Mouse (Mus musculus) erythroblast, embryonic 14.5 days (primary cell): ENCODE measurements around the gene Crebrf. TPM values are rescaled to one million over a fixed set of nuclear protein-coding genes. Genes with fewer than 3 reads are reported as not detected.

Source experiments
- H3K27me3 ChIP-seq: 2 replicates; pipeline ENCODE4 v1.6.1; 2012; ENCODE audit warnings: inconsistent platforms; ENCODE audit not compliant: control insufficient read depth
- H3K36me3 ChIP-seq: 2 replicates; pipeline ENCODE4 v1.6.1; 2012; ENCODE audit warnings: mild to moderate bottlenecking, inconsistent platforms; ENCODE audit not compliant: control insufficient read depth
- H3K4me1 ChIP-seq: 2 replicates; pipeline ENCODE4 v1.6.1; 2012; ENCODE audit warnings: inconsistent platforms; ENCODE audit not compliant: control insufficient read depth
- H3K4me3 ChIP-seq: replicated peaks from 2 replicates; pipeline ENCODE3; 2012; ENCODE audit warnings: moderate library complexity, mild to moderate bottlenecking, inconsistent platforms
- H3K9me3 ChIP-seq: 2 replicates; pipeline ENCODE4 v1.6.1; 2012; ENCODE audit warnings: low read length, inconsistent platforms, mixed read lengths; ENCODE audit not compliant: control insufficient read depth
- GATA1 ChIP-seq: IDR thresholded peaks from 2 replicates; pipeline ENCODE4 v1.6.1; 2012; ENCODE audit warnings: low read length, inconsistent platforms, mixed read lengths
- TAL1 ChIP-seq: IDR thresholded peaks from 3 replicates; pipeline ENCODE4 v1.6.1; 2012; ENCODE audit warnings: low read length, inconsistent platforms, mixed read lengths
- polyA plus RNA-seq: library from polyadenylated mRNA; stranded (reverse); fragments of >175 nt; gene quantifications from 2 replicates; pipeline ENCODE4 v1.2.3, GENCODE M21; 2012

The Crebrf gene
- polyA plus RNA-seq, 1 experiment = 0.10 TPM

DNA sequence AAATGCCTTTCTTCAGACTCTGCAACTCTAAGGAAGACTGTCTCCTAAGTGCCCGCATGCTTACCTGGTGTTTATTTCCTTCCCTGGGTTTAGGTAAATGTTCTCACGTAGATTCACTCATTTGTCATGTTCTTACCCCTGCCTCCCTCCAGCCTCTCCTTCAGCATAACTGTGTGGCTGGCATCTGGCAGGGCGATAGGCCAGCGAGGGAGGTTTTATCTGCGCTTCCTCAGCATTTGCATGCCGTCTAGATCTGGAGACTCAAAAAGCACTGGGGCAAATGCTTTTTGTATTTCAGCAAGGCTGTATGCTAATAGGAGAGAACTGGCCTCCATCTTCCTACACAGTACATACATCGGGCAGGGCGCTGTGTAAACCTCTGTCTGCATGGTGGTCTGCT is 69.1 kb downstream of the Crebrf start:
- Histone ChIP-seq H3K4me3 (no peak overlapping the region), H3K9me3 (no peaks in the 10 kb centered on the region), H3K4me1 (peaks cover 62% of the 10 kb centered on the region), H3K27me3 (no peaks in the 10 kb centered on the region), H3K36me3 (peaks cover 59% of the 10 kb centered on the region)
- no peak for TF ChIP-seq GATA1
- no peak for TF ChIP-seq TAL1

DNA sequence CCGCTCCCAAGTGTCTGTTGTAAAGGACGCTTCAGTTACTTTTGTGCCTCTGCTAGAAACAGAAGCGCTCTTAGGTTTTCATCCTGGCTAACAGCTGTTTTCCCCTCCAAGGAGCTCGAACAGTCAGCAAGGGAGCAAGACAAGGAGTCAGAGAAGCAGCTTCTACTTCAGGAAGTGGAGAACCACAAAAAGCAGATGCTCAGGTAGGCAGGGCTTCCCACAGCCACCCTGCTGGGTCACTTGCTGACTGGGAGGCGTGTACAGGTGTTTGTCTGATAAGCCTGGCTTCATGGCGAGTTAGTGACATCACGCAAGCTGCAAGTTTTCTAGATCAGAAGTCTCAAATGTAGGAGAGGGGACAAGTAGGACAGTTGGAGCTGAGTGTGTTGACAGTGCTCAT is 71.1 kb downstream of the Crebrf start:
- no peaks in the 10 kb centered on the region for H3K27me3 ChIP-seq
- no peak overlapping the region for H3K4me3 ChIP-seq
- no peaks in the 10 kb centered on the region for H3K9me3 ChIP-seq
- H3K36me3 ChIP-seq = peaks cover 79% of the 10 kb centered on the region
- H3K4me1 ChIP-seq = peaks cover 42% of the 10 kb centered on the region
- TF ChIP-seq TAL1 = no peak
- TF ChIP-seq GATA1 = no peak

DNA sequence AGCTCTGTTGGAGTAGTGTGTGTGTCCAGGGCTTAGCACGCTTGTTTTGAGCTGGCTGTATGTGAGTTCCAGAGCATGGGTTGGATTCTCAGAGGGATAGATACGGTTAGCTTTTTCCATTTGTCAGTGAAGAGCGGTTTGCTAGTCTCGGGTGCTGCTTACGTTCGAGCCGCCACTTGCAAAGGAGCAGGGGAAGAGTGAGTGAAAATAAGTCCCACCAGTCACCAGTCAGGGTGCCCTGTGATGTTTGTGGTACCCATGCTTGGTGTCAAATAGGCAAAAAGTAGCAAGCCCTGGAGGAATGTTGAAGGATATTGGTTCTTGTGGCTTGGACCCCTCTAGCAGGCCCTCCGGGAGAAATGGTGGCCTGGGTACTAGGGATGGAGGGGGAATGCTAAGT is 73.5 kb downstream of the Crebrf start:
- no peaks in the 10 kb centered on the region for H3K9me3 ChIP-seq
- H3K36me3 ChIP-seq = peaks cover 88% of the 10 kb centered on the region
- H3K27me3 ChIP-seq = no peaks in the 10 kb centered on the region
- TF ChIP-seq TAL1 (no peak), GATA1 (no peak)
- H3K4me3 ChIP-seq = no peak overlapping the region
- peaks cover 27% of the 10 kb centered on the region for H3K4me1 ChIP-seq

DNA sequence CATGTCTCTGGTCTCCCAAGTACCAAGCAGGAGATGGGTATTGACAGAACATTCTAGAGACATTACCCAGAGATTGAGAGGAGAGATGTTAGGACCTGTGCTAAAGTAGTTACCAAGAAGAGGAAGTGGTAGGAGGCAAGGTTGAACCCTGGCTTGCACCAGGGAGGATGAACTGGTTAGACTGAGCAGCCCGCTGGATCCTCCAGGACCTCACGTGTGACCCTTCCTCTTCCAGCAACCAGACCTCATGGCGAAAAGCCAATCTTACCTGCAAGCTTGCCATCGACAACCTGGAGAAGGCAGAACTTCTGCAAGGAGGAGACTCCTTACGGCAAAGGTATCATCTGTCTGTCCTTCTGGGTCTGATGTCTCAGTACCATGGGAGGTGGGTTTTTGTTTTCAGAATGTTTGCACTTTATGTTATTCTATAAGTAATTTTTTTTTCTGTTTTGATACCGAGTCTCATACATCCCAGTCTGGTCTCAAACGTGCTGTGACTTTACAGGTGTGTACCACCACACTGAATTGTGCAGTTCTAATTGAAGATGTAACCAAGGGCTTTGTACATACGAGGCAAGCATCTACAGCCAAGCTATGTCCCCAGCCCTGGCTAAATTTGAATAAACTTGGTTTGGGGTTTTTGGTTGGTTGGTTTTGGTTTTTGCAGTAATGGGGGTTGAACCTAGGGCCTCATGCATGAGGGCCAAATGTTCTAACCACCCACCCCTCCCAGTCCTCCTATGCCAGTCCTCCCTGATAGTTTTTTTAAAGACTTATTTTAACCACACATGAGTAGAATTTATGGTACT is 74.2 kb downstream of the Crebrf start:
- peaks cover 82% of the 10 kb centered on the region for H3K36me3 ChIP-seq
- H3K9me3 ChIP-seq = no peaks in the 10 kb centered on the region
- TF ChIP-seq GATA1 (no peak), TAL1 (no peak)

DNA sequence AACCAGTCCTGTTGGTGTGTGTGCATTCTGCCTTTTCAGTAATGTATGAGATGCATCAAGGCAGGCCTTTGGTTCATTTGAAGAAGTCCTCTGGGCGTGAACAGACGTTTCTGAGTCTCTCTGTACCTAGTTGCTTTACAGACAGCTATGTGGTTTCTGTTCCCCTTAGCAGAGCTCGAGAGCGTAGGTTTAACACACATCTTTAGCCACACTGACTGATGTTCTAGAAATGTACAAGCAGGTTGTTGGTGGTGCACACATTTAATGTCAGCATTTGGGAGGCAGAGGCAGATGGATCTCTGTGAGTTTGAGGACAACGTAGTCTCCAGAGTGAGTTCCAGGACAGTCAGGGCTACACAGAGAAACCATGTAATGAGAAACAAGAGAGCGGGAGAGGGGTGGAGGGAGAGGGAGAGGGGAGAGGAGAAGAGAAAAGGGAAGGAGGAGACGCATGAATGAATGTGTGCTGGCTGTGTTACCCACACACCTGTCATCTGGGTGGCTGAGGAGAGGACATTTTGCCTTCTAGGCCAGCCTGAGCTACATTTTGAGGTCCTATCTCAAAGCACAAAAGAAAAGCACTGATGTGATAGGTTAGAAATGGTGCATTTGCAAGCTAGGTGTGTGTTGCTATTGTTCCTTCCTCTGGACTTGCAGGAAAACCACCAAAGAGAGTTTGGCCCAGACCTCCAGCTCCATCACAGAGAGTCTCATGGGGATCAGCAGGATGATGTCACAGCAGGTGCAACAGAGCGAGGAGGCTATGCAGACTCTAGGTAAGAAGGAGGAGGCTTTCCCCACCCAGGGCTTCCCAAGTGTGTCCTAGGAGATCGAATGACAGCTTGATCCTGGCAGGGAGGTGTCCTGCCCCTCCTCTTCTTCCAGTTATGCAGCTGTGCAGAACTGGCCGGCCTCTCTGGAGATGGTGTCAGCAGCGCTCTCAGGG is 75.1 kb downstream of the Crebrf start:
- Histone ChIP-seq H3K4me3 (no peak overlapping the region), H3K9me3 (no peaks in the 10 kb centered on the region), H3K4me1 (peaks cover 14% of the 10 kb centered on the region), H3K27me3 (no peaks in the 10 kb centered on the region), H3K36me3 (peaks cover 74% of the 10 kb centered on the region)
- TF ChIP-seq TAL1 = no peak
- no peak for TF ChIP-seq GATA1

More for the DNA sequence above, 74.2 kb downstream of the Crebrf start:
- Histone ChIP-seq H3K4me3 (no peak overlapping the region), H3K4me1 (peaks cover 21% of the 10 kb centered on the region), H3K27me3 (no peaks in the 10 kb centered on the region)

DNA sequence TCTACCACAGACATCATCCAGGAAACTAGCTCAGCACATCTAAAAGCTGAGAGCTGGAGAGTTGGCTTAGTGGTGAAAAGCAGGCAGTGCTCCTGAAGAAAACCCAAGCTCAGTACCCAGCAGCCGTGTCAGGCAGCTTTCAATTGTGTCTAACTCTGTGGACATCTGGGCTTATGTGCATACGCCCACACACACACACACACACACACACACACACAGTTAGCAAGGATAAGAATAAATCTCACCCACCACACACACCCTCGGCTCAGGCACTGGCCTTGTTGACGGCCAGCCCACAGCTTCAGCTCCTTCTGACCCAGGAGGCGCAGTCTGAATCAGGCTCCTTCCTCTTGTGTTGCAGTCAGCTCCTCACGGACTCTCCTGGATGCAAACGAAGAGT is 76.1 kb downstream of the Crebrf start:
- Histone ChIP-seq H3K4me3 (no peak overlapping the region), H3K36me3 (peaks cover 67% of the 10 kb centered on the region), H3K27me3 (peaks cover 2% of the 10 kb centered on the region; the same call in 1 of the 2 replicates), H3K9me3 (0 out of 2 replicates have a peak, but pooled peaks cover 2% of the 10 kb centered on the region), H3K4me1 (peaks cover 9% of the 10 kb centered on the region)
- TF ChIP-seq TAL1 (no peak), GATA1 (no peak)

DNA sequence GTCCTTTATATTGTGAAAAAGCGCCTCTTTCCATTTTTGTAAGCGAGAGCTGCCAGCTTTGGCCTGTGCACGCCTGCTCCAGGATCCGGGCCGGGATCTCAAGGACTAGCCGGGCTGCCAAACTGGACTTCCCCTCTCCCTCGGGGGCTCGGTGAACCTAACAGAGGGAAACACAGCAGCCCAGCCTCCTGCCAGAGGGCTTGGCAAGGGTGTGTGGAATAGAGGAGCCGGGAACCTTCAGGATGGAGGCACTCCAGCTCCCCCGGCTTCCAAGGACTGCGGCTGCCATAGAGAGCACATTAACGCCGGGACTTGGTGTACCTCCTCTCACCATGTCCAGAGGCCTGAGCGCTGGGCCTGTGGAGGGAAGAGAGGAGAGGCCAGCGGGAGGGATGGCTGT is 76.6 kb downstream of the Crebrf start:
- Histone ChIP-seq H3K36me3 (peaks cover 62% of the 10 kb centered on the region), H3K4me3 (no peak overlapping the region), H3K27me3 (peaks cover 2% of the 10 kb centered on the region; the same call in 1 of the 2 replicates), H3K4me1 (peaks cover 7% of the 10 kb centered on the region), H3K9me3 (0 out of 2 replicates have a peak, but pooled peaks cover 2% of the 10 kb centered on the region)
- TF ChIP-seq GATA1 (no peak), TAL1 (no peak)

DNA sequence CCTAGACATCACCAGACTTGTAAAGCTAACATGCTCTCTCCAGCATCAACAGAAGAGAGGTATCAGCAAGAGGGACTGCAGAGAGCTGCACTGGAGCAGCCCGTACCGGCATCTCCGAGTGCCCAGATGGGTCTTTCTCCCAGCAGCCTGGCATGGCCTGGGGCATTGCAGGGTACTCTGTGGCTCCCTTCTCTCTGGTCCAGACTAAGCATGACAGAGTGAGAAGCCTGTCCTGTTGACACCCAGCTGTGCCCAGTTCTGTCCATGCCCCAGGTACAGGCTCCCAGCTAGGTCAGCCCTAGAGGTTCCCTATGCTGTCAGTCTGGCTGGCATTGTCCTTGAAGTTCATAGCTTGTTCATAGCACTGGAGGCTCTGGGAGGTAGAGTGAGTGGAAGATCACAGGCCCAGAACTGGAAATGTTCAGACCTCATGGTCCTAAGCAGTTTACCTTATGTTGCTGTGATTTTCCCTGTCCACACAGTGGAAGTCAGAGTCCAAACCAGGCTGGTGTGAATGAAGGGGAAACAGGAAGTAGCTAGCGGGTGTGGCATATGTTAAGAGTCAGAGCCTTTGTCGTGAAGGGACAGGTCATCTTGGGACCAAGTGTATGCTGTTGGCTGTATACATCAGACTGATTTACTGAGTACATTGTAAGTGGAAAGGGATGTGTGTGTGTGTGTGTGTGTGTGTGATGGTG is 77.8 kb downstream of the Crebrf start:
- TF ChIP-seq GATA1 (no peak), TAL1 (no peak)
- Histone ChIP-seq H3K4me3 (no peak overlapping the region), H3K36me3 (peaks cover 55% of the 10 kb centered on the region)

More for the DNA sequence above, 77.8 kb downstream of the Crebrf start:
- 0 out of 2 replicates have a peak, but pooled peaks cover 2% of the 10 kb centered on the region for H3K9me3 ChIP-seq
- peaks cover 6% of the 10 kb centered on the region for H3K27me3 ChIP-seq
- H3K4me1 ChIP-seq = peaks cover 7% of the 10 kb centered on the region
